Mouse (Mus musculus): Measurements from ENCODE around the gene Lrg1. TPM values are rescaled to one million over a fixed set of nuclear protein-coding genes. Genes with fewer than 3 reads are reported as not detected.

Lrg1 gene
- polyA plus RNA-seq, 1 experiment from 2014 or later: not detected

GRCm38 (mm10) chr17:56132661-56133060 lies 10.9 kb upstream of the Lrg1 start:
- WGBS: 3% methylated on average over 14 of the region's 14 CpGs
- ATAC-seq (replicated peaks; ENCODE audit: low FRiP score, low TSS enrichment, low read depth): no peak
- H3K9ac ChIP-seq (ENCODE audit: low read length): no peak overlapping the region

GRCm38 (mm10) chr17:56131814-56132213 lies 10.0 kb upstream of the Lrg1 start:
- Histone ChIP-seq H3K4me2 (ENCODE audit: low read length) (no peak overlapping the region), H3K27me3 (replicated peaks; ENCODE audit: control insufficient read depth, insufficient read depth, low read length) (no peaks in the 10 kb centered on the region), H3K36me3 (ENCODE audit: control insufficient read depth, insufficient read depth, low read length) (no peaks in the 10 kb centered on the region), H3K9ac (ENCODE audit: low read length) (no peak overlapping the region), H3K4me1 (replicated peaks; ENCODE audit: control insufficient read depth, insufficient read depth, low read length) (peaks cover 14% of the 10 kb centered on the region), H3K9me3 (ENCODE audit: control insufficient read depth, low read length) (no peaks in the 10 kb centered on the region), H3K4me3 (ENCODE audit: low read depth, low read length) (no peak overlapping the region), H3K27ac (ENCODE audit: low read depth) (no peak overlapping the region)
- ATAC-seq (replicated peaks; ENCODE audit: low FRiP score, low TSS enrichment, low read depth): no peak
- DNase-seq (ENCODE audit: low spot score): peak; percentile 85
- 41% methylated on average over 7 of the region's 7 CpGs for WGBS

More at GRCm38 (mm10) chr17:56132661-56133060, 10.9 kb upstream of the Lrg1 start:
- Histone ChIP-seq H3K9me3 (ENCODE audit: control insufficient read depth, low read length) (no peaks in the 10 kb centered on the region), H3K4me1 (replicated peaks; ENCODE audit: control insufficient read depth, insufficient read depth, low read length) (peaks cover 14% of the 10 kb centered on the region), H3K4me3 (ENCODE audit: low read depth, low read length) (0 out of 2 replicates have a peak overlapping the region, but pooled peaks have one; percentile 4), H3K36me3 (ENCODE audit: control insufficient read depth, insufficient read depth, low read length) (no peaks in the 10 kb centered on the region), H3K27ac (ENCODE audit: low read depth) (no peak overlapping the region), H3K4me2 (ENCODE audit: low read length) (no peak overlapping the region), H3K27me3 (replicated peaks; ENCODE audit: control insufficient read depth, insufficient read depth, low read length) (no peaks in the 10 kb centered on the region)
- peak; percentile 86 for DNase-seq (ENCODE audit: low spot score)

- ATAC-seq (replicated peaks; ENCODE audit: low FRiP score, low TSS enrichment, low read depth) (no peak), DNase-seq (ENCODE audit: low spot score) (no peak)
- Histone ChIP-seq H3K27me3 (replicated peaks; ENCODE audit: control insufficient read depth, insufficient read depth, low read length) (no peaks in the 10 kb centered on the region), H3K4me3 (ENCODE audit: low read depth, low read length) (no peak overlapping the region), H3K4me1 (replicated peaks; ENCODE audit: control insufficient read depth, insufficient read depth, low read length) (peaks cover 14% of the 10 kb centered on the region), H3K27ac (ENCODE audit: low read depth) (no peak overlapping the region), H3K4me2 (ENCODE audit: low read length) (no peak overlapping the region), H3K9ac (ENCODE audit: low read length) (no peak overlapping the region), H3K36me3 (ENCODE audit: control insufficient read depth, insufficient read depth, low read length) (no peaks in the 10 kb centered on the region), H3K9me3 (ENCODE audit: control insufficient read depth, low read length) (no peaks in the 10 kb centered on the region)
- 93% methylated on average over 10 of the region's 10 CpGs for WGBS
These were observed 9.3 kb upstream of the Lrg1 start for GRCm38 (mm10) chr17:56131136-56131535.

- no peak overlapping the region for H3K27ac ChIP-seq (ENCODE audit: low read depth)
These were observed 6.4 kb upstream of the Lrg1 start for GRCm38 (mm10) chr17:56128246-56128645.

GRCm38 (mm10) chr17:56126175-56126574 lies 4.4 kb upstream of the Lrg1 start:
- DNase-seq (ENCODE audit: low spot score) (no peak), ATAC-seq (replicated peaks; ENCODE audit: low FRiP score, low TSS enrichment, low read depth) (no peak)
- H3K9me3 ChIP-seq (ENCODE audit: control insufficient read depth, low read length): peaks cover 11% of the 10 kb centered on the region
- no peak overlapping the region for H3K9ac ChIP-seq (ENCODE audit: low read length)
- no peak overlapping the region for H3K4me3 ChIP-seq (ENCODE audit: low read depth, low read length)
- H3K36me3 ChIP-seq (ENCODE audit: control insufficient read depth, insufficient read depth, low read length): no peaks in the 10 kb centered on the region
- 73% methylated on average over 11 of the region's 11 CpGs for whole genome bisulfite sequencing
- H3K27ac ChIP-seq (ENCODE audit: low read depth): no peak overlapping the region
- no peaks in the 10 kb centered on the region; the same call in 1 of the 2 replicates for H3K4me1 ChIP-seq (replicated peaks; ENCODE audit: control insufficient read depth, insufficient read depth, low read length)
- H3K27me3 ChIP-seq (replicated peaks; ENCODE audit: control insufficient read depth, insufficient read depth, low read length): peaks cover 30% of the 10 kb centered on the region
- H3K4me2 ChIP-seq (ENCODE audit: low read length): no peak overlapping the region

More at GRCm38 (mm10) chr17:56128246-56128645, 6.4 kb upstream of the Lrg1 start:
- Histone ChIP-seq H3K27me3 (replicated peaks; ENCODE audit: control insufficient read depth, insufficient read depth, low read length) (peaks cover 13% of the 10 kb centered on the region), H3K9me3 (ENCODE audit: control insufficient read depth, low read length) (no peaks in the 10 kb centered on the region), H3K36me3 (ENCODE audit: control insufficient read depth, insufficient read depth, low read length) (no peaks in the 10 kb centered on the region), H3K4me1 (replicated peaks; ENCODE audit: control insufficient read depth, insufficient read depth, low read length) (no peaks in the 10 kb centered on the region; the same call in 1 of the 2 replicates), H3K4me2 (ENCODE audit: low read length) (no peak overlapping the region), H3K4me3 (ENCODE audit: low read depth, low read length) (no peak overlapping the region), H3K9ac (ENCODE audit: low read length) (no peak overlapping the region)
- DNase-seq (ENCODE audit: low spot score) (no peak), ATAC-seq (replicated peaks; ENCODE audit: low FRiP score, low TSS enrichment, low read depth) (no peak)
- WGBS: 86% methylated on average over 15 of the region's 15 CpGs

- no peak overlapping the region for H3K27ac ChIP-seq (ENCODE audit: low read depth)
- peaks cover 39% of the 10 kb centered on the region for H3K27me3 ChIP-seq (replicated peaks; ENCODE audit: control insufficient read depth, insufficient read depth, low read length)
- DNase-seq (ENCODE audit: low spot score): no peak
- H3K36me3 ChIP-seq (ENCODE audit: control insufficient read depth, insufficient read depth, low read length): no peaks in the 10 kb centered on the region
- WGBS: 87% methylated on average over 4 of the region's 4 CpGs
- H3K9ac ChIP-seq (ENCODE audit: low read length): no peak overlapping the region
- no peaks in the 10 kb centered on the region; the same call in 1 of the 2 replicates for H3K4me1 ChIP-seq (replicated peaks; ENCODE audit: control insufficient read depth, insufficient read depth, low read length)
- H3K4me3 ChIP-seq (ENCODE audit: low read depth, low read length): no peak overlapping the region
- no peak for ATAC-seq (replicated peaks; ENCODE audit: low FRiP score, low TSS enrichment, low read depth)
- no peak overlapping the region for H3K4me2 ChIP-seq (ENCODE audit: low read length)
- peaks cover 11% of the 10 kb centered on the region for H3K9me3 ChIP-seq (ENCODE audit: control insufficient read depth, low read length)
These were observed 3.5 kb upstream of the Lrg1 start for GRCm38 (mm10) chr17:56125276-56125630.

GRCm38 (mm10) chr17:56124377-56125275 lies 2.8 kb upstream of the Lrg1 start:
- H3K4me2 ChIP-seq (ENCODE audit: low read length): peak overlapping the region; percentile 58
- ATAC-seq (replicated peaks; ENCODE audit: low FRiP score, low TSS enrichment, low read depth) (no peak), DNase-seq (ENCODE audit: low spot score) (peak; percentile 77)
- peak overlapping the region; percentile 29 for H3K9ac ChIP-seq (ENCODE audit: low read length)
- H3K9me3 ChIP-seq (ENCODE audit: control insufficient read depth, low read length): peaks cover 11% of the 10 kb centered on the region
- H3K36me3 ChIP-seq (ENCODE audit: control insufficient read depth, insufficient read depth, low read length): no peaks in the 10 kb centered on the region
- H3K27me3 ChIP-seq (replicated peaks; ENCODE audit: control insufficient read depth, insufficient read depth, low read length): peaks cover 45% of the 10 kb centered on the region
- H3K27ac ChIP-seq (ENCODE audit: low read depth): no peak overlapping the region
- WGBS: 6% methylated on average over 53 of the region's 59 CpGs
- H3K4me3 ChIP-seq (ENCODE audit: low read depth, low read length): peak overlapping the region; percentile 28
- no peaks in the 10 kb centered on the region; the same call in none of the 2 replicates for H3K4me1 ChIP-seq (replicated peaks; ENCODE audit: control insufficient read depth, insufficient read depth, low read length)

GRCm38 (mm10) chr17:56123681-56124340 lies 2.0 kb upstream of the Lrg1 start:
- DNase-seq (ENCODE audit: low spot score) (peak; percentile 52), ATAC-seq (replicated peaks; ENCODE audit: low FRiP score, low TSS enrichment, low read depth) (0 out of 2 replicates have a peak, but pooled peaks have one; percentile 14)
- WGBS: 39% methylated on average over 59 of the region's 59 CpGs
- no peaks in the 10 kb centered on the region for H3K36me3 ChIP-seq (ENCODE audit: control insufficient read depth, insufficient read depth, low read length)
- no peaks in the 10 kb centered on the region; the same call in none of the 2 replicates for H3K4me1 ChIP-seq (replicated peaks; ENCODE audit: control insufficient read depth, insufficient read depth, low read length)
- no peak overlapping the region for H3K27ac ChIP-seq (ENCODE audit: low read depth)
- H3K27me3 ChIP-seq (replicated peaks; ENCODE audit: control insufficient read depth, insufficient read depth, low read length): peaks cover 53% of the 10 kb centered on the region
- H3K4me3 ChIP-seq (ENCODE audit: low read depth, low read length): peak overlapping the region; percentile 28
- peaks cover 11% of the 10 kb centered on the region for H3K9me3 ChIP-seq (ENCODE audit: control insufficient read depth, low read length)
- H3K9ac ChIP-seq (ENCODE audit: low read length): peak overlapping the region; percentile 29
- peak overlapping the region; percentile 58 for H3K4me2 ChIP-seq (ENCODE audit: low read length)
